Mouse (Mus musculus) left cerebral cortex, adult 2 months (tissue): ENCODE results near the gene Rfx2. TPM values are rescaled to one million over a fixed set of nuclear protein-coding genes. Genes with fewer than 3 reads are reported as not detected.

Source experiments
- DNase-seq, 2 experiments: peaks; one replicate each; pipeline ENCODE4 v3.0.0; 2021 to 2022; ENCODE audit warnings: low spot score in 2 of 2, mixed read lengths in 1 of 2; ENCODE audit errors: extremely low spot score in 1 of 2
- H3K27ac ChIP-seq: fragments of 200-600 bp; 2 replicates; pipeline ENCODE4 v1.8.1; 2022
- H3K4me3 ChIP-seq: fragments of 200-600 bp; 2 replicates; pipeline ENCODE4 v1.8.1; 2022
- CTCF ChIP-seq: fragments of 200-600 bp; IDR thresholded peaks from 2 replicates; pipeline ENCODE4 v1.8.1; 2022; ENCODE audit warnings: antibody characterized with exemption, mild to moderate bottlenecking, moderate library complexity
- intact Hi-C: fragments of 180-260 bp; cut with DNase I; formaldehyde crosslinking; loops from one replicate; pipeline ENCODE4 v1.15.1; 2025
- long read RNA-seq, 2 experiments: library from polyadenylated mRNA; stranded (forward); transcript quantifications; one replicate each; pipeline ENCODE4 v2.0.0; 2021; ENCODE audit warnings: borderline mapping rate in 2 of 2
- total RNA-seq, 2 experiments: library from RNA; stranded (reverse); gene quantifications; 2 replicates each; pipeline ENCODE4 v1.2.3; 2021

The Rfx2 gene
- 1 to 10 TPM; 2.2 to 3.5 TPM for total RNA-seq
- long read RNA-seq, experiment 1, partial matches to known transcripts: 0 of 4 reads
- long read RNA-seq, experiment 1, other reads (novel, unspliced or antisense): 3 of 4 reads
- long read RNA-seq, experiment 2, partial matches to known transcripts: 0 of 4 reads
- long read RNA-seq, experiment 2, other reads (novel, unspliced or antisense): 1 of 4 reads

GRCm38 (mm10) chr17:56830411-56831110, at the start of gene Rfx2:
Gene Rfx2, minus strand, starts transcription at chr17:56831013.
- peak within 1 kb of the TSS; percentile 62 for H3K4me3 ChIP-seq
- no peak for TF ChIP-seq CTCF
- DNase-seq: no peak
- H3K27ac ChIP-seq: no peak within 1 kb of the TSS
- intact Hi-C loops: no loop called here

GRCm38 (mm10) chr17:56877426-56877825, 46.6 kb upstream of the Rfx2 start:
- Histone ChIP-seq H3K4me3 (no peak overlapping the region), H3K27ac (no peak overlapping the region)
- no peak for DNase-seq
- no peak for TF ChIP-seq CTCF
- intact Hi-C loops: no loop called here

- no peak for DNase-seq
- Histone ChIP-seq H3K4me3 (no peak overlapping the region), H3K27ac (no peak overlapping the region)
- intact Hi-C loops: no loop called here
- TF ChIP-seq CTCF: no peak
These were observed 46.2 kb upstream of the Rfx2 start for GRCm38 (mm10) chr17:56876981-56877380.

- no peak for TF ChIP-seq CTCF
- no peak for DNase-seq
- no peak overlapping the region for H3K4me3 ChIP-seq
- no peak overlapping the region for H3K27ac ChIP-seq
- intact Hi-C loops: no loop called here
These were observed 45.7 kb upstream of the Rfx2 start for GRCm38 (mm10) chr17:56876465-56876864.

GRCm38 (mm10) chr17:56874936-56875651, 44.3 kb upstream of the Rfx2 start, which contains the start of gene 1700061G19Rik:
Gene 1700061G19Rik, plus strand, starts transcription at chr17:56875477.
- TF ChIP-seq CTCF: no peak
- DNase-seq: no peak
- H3K4me3 ChIP-seq: no peak within 1 kb of the TSS
- no peak within 1 kb of the TSS for H3K27ac ChIP-seq
- intact Hi-C loops: no loop called here

- TF ChIP-seq CTCF: no peak
- Histone ChIP-seq H3K27ac (no peak within 1 kb of the TSS), H3K4me3 (no peak within 1 kb of the TSS)
- no peak for DNase-seq
- intact Hi-C loops: no loop called here
These were observed 43.4 kb upstream of the Rfx2 start, which contains the start of gene Acsbg2 for GRCm38 (mm10) chr17:56874237-56874636. Gene Acsbg2, minus strand, starts transcription at chr17:56874447.

- intact Hi-C loops: no loop called here
- Histone ChIP-seq H3K27ac (no peak overlapping the region), H3K4me3 (no peak overlapping the region)
- no peak for DNase-seq
- no peak for TF ChIP-seq CTCF
These were observed 41.7 kb upstream of the Rfx2 start for GRCm38 (mm10) chr17:56872512-56872911.

- no peak overlapping the region for H3K27ac ChIP-seq
- no peak overlapping the region for H3K4me3 ChIP-seq
- intact Hi-C loops: no loop called here
- DNase-seq: no peak
- TF ChIP-seq CTCF: no peak
These were observed 41.0 kb upstream of the Rfx2 start for GRCm38 (mm10) chr17:56871767-56872166.

GRCm38 (mm10) chr17:56870287-56870953, 39.6 kb upstream of the Rfx2 start:
- DNase-seq: no peak
- Histone ChIP-seq H3K4me3 (no peak overlapping the region), H3K27ac (no peak overlapping the region)
- TF ChIP-seq CTCF: no peak
- intact Hi-C loops: no loop called here

GRCm38 (mm10) chr17:56869481-56869977, 38.7 kb upstream of the Rfx2 start:
- TF ChIP-seq CTCF: no peak
- Histone ChIP-seq H3K27ac (no peak overlapping the region), H3K4me3 (no peak overlapping the region)
- intact Hi-C loops: no loop called here
- no peak for DNase-seq

- DNase-seq: no peak
- H3K4me3 ChIP-seq: no peak overlapping the region
- no peak overlapping the region for H3K27ac ChIP-seq
- TF ChIP-seq CTCF: no peak
- intact Hi-C loops: no loop called here
These were observed 35.3 kb upstream of the Rfx2 start for GRCm38 (mm10) chr17:56866071-56866470.

GRCm38 (mm10) chr17:56861197-56861596, 30.4 kb upstream of the Rfx2 start:
- DNase-seq: no peak
- Histone ChIP-seq H3K4me3 (no peak overlapping the region), H3K27ac (no peak overlapping the region)
- TF ChIP-seq CTCF: no peak
- intact Hi-C loops: no loop called here
